ENCODE assay signal across 8 mouse cellular contexts in genomic region chr10:24149135-24149781, GRCm38 (mm10). TPM values are rescaled to one million over a fixed set of nuclear protein-coding genes. Genes with fewer than 3 reads are reported as not detected.
DNase-seq lines count a peak whose midpoint lies in the region; ATAC-seq and TF ChIP-seq lines count a peak whose summit lies in the region.

Gene Stx7 (plus strand): TSS chr10:24149302.

- H3K4me2 ChIP-seq in lung, embryonic 16.5 days (ENCODE audit: low read depth, low read length): peak within 1 kb of the TSS; percentile 69

- no peaks in the 10 kb centered on the region for H3K9me3 ChIP-seq in MEL (replicated peaks; ENCODE audit: insufficient read depth, low read length)
- no peaks in the 10 kb centered on the region for H3K9me3 ChIP-seq in lung, embryonic 16.5 days (ENCODE audit: control insufficient read depth, low read length)

- no peaks in the 10 kb centered on the region; a peak in 1 of 4 replicates for H3K27me3 ChIP-seq in MEL (ENCODE audit: control insufficient read depth in 1 of 2, insufficient read depth in 2 of 2, low read length in 2 of 2)
- no peaks in the 10 kb centered on the region for H3K27me3 ChIP-seq in cerebellum, adult 2 months (ENCODE audit: control insufficient read depth, insufficient read depth, low read length)
- H3K27me3 ChIP-seq in lung, embryonic 16.5 days (ENCODE audit: control insufficient read depth, insufficient read depth, low read depth, low read length): no peaks in the 10 kb centered on the region

- H3K36me3 ChIP-seq in MEL (ENCODE audit: control insufficient read depth in 1 of 2, insufficient read depth in 2 of 2, low read length in 2 of 2): peaks cover 0 to 8% of the 10 kb centered on the region in 2 experiments; a peak in 3 of 4 replicates
- H3K36me3 ChIP-seq in lung, embryonic 16.5 days (ENCODE audit: control insufficient read depth, insufficient read depth, low read length): no peaks in the 10 kb centered on the region

- DNase-seq in MEL (ENCODE audit: low read depth, low spot score): peak; percentile 96
- DNase-seq in cerebellum, adult 2 months: peak; percentile 93 to 94
- DNase-seq in forelimb bud, embryonic 11.5 days (ENCODE audit: low read depth, low spot score): peak; percentile 90
- DNase-seq in layer of hippocampus, adult 9-10 months (ENCODE audit: low spot score): peak; percentile 84
- DNase-seq in ovary, postnatal 10 days (ENCODE audit: low spot score): peak; percentile 75
- peak; percentile 86 to 91 for DNase-seq in thymus, postnatal 10 days (ENCODE audit: low spot score in 2 of 2)

- H3K4me3 ChIP-seq in MEL (ENCODE audit: control insufficient read depth in 1 of 2, insufficient read depth in 1 of 2, low read depth in 2 of 2, low read length in 2 of 2): peak within 1 kb of the TSS; percentile 93 to 97
- H3K4me3 ChIP-seq in cerebellum, adult 2 months (replicated peaks; ENCODE audit: insufficient read depth, low read depth, low read length): peak within 1 kb of the TSS; percentile 98
- peak within 1 kb of the TSS; percentile 82 for H3K4me3 ChIP-seq in lung, embryonic 16.5 days (ENCODE audit: low read length)

- ATAC-seq in hematopoietic stem cell, adult 5-6 weeks (replicated peaks in 1 of 2; ENCODE audit: insufficient read depth in 1 of 2, low FRiP score in 2 of 2, low TSS enrichment in 1 of 2, low read depth in 1 of 2, poor library complexity in 2 of 2, severe bottlenecking in 2 of 2): peak; percentile 94
- peak; percentile 99 for ATAC-seq in lung, embryonic 16.5 days (ENCODE audit: low read depth)

- TF ChIP-seq RAD21 in MEL (IDR thresholded peaks at IDR 0.05; ENCODE audit: low read depth, low read length): no peak

- WGBS in cerebellum, adult 2 months: under 1% methylated on average over 45 of the region's 45 CpGs
- WGBS in lung, embryonic 16.5 days: under 1% methylated on average over 45 of the region's 45 CpGs

- TF ChIP-seq CTCF in MEL (IDR thresholded peaks at IDR 0.05 in 2 of 3, conservative IDR thresholded peaks at IDR 0.05 in 1 of 3; ENCODE audit: control insufficient read depth in 1 of 3, insufficient read depth in 1 of 3, low read depth in 2 of 3, low read length in 3 of 3, poor library complexity in 1 of 3, severe bottlenecking in 1 of 3): no peak
- no peak for TF ChIP-seq CTCF in cerebellum, adult 2 months (IDR thresholded peaks at IDR 0.05; ENCODE audit: borderline replicate concordance, insufficient read depth, low read depth, low read length)

- H3K9ac ChIP-seq in MEL (ENCODE audit: control insufficient read depth, low read depth, low read length, poor library complexity, severe bottlenecking): peak within 1 kb of the TSS; percentile 86
- H3K9ac ChIP-seq in lung, embryonic 16.5 days (ENCODE audit: low read length): peak within 1 kb of the TSS; percentile 85

- TF ChIP-seq EP300 in MEL (IDR thresholded peaks at IDR 0.05; ENCODE audit: low read depth in 1 of 2, low read length in 2 of 2): no peak

- H3K4me1 ChIP-seq in MEL (ENCODE audit: control insufficient read depth in 1 of 2, insufficient read depth in 2 of 2, low read length in 2 of 2): peaks cover 2 to 9% of the 10 kb centered on the region in 2 experiments; a peak in 3 of 4 replicates
- peaks cover 4% of the 10 kb centered on the region; the same call in 1 of the 2 replicates for H3K4me1 ChIP-seq in cerebellum, adult 2 months (ENCODE audit: control insufficient read depth, insufficient read depth, low read length)
- peaks cover 4% of the 10 kb centered on the region; the same call in 1 of the 2 replicates for H3K4me1 ChIP-seq in lung, embryonic 16.5 days (replicated peaks; ENCODE audit: control insufficient read depth, insufficient read depth, low read length)

- H3K27ac ChIP-seq in MEL (ENCODE audit: control insufficient read depth, low read depth, low read length): peak within 1 kb of the TSS; percentile 28
- H3K27ac ChIP-seq in cerebellum, adult 2 months (ENCODE audit: insufficient read depth, low read length): peak within 1 kb of the TSS; percentile 15
- peak within 1 kb of the TSS; percentile 75 for H3K27ac ChIP-seq in lung, embryonic 16.5 days (ENCODE audit: low read length)

- peak; percentile 70 to 75; a peak in 3 of 4 replicates for TF ChIP-seq POLR2A in MEL (IDR thresholded peaks at IDR 0.05; ENCODE audit: control insufficient read depth in 1 of 2, insufficient read depth in 1 of 2, low read depth in 1 of 2, low read length in 2 of 2, poor library complexity in 1 of 2)
- peak; percentile 85 for TF ChIP-seq POLR2A in cerebellum, adult 2 months (IDR thresholded peaks at IDR 0.05; ENCODE audit: borderline replicate concordance, insufficient read depth, low read length)

- peaks cover 3% of the 10 kb centered on the region for H3K79me2 ChIP-seq in MEL (ENCODE audit: control insufficient read depth, insufficient read depth, low read length, poor library complexity)

TF ChIP-seq in MEL, 35 proteins besides CTCF, POLR2A, EP300 and RAD21:
- no peak for TF ChIP-seq MAFK (IDR thresholded peaks at IDR 0.05; ENCODE audit: borderline replicate concordance, low read depth, low read length)
- no peak for TF ChIP-seq ZNF384 (IDR thresholded peaks at IDR 0.05; ENCODE audit: low read depth, low read length)
- TF ChIP-seq GATA1 (IDR thresholded peaks at IDR 0.05; ENCODE audit: low read depth, low read length): no peak
- TF ChIP-seq UBTF (IDR thresholded peaks at IDR 0.05; ENCODE audit: borderline replicate concordance, insufficient read depth, low read depth, low read length): no peak
- TF ChIP-seq SIN3A (IDR thresholded peaks at IDR 0.05; ENCODE audit: low read length): peak; percentile 76
- TF ChIP-seq ETS1 (IDR thresholded peaks at IDR 0.05; ENCODE audit: low read depth, low read length): peak; percentile 67
- TF ChIP-seq POLR2AphosphoS5 (IDR thresholded peaks at IDR 0.05; ENCODE audit: borderline replicate concordance, low read depth, low read length): no peak
- peak; percentile 47; the same call in 1 of the 2 replicates for TF ChIP-seq POLR2AphosphoS2 (IDR thresholded peaks at IDR 0.05; ENCODE audit: low read length)
- no peak for TF ChIP-seq JUND (IDR thresholded peaks at IDR 0.05; ENCODE audit: low read depth, low read length)
- TF ChIP-seq HCFC1 (IDR thresholded peaks at IDR 0.05; ENCODE audit: low read depth, low read length): peak; percentile 60; the same call in 1 of the 2 replicates
- TF ChIP-seq GABPA (IDR thresholded peaks at IDR 0.05; ENCODE audit: low read depth, low read length): no peak
- TF ChIP-seq NELFE (IDR thresholded peaks at IDR 0.05; ENCODE audit: low read depth, low read length): peak; percentile 76
- no peak for TF ChIP-seq ZC3H11A (IDR thresholded peaks at IDR 0.05; ENCODE audit: low read depth, low read length)
- TF ChIP-seq ZMIZ1 (IDR thresholded peaks at IDR 0.05; ENCODE audit: low read depth, low read length): no peak
- TF ChIP-seq CHD2 (IDR thresholded peaks at IDR 0.05; ENCODE audit: low read length): no peak
- TF ChIP-seq CHD1 (IDR thresholded peaks at IDR 0.05; ENCODE audit: low read depth, low read length): no peak
- no peak for TF ChIP-seq ZKSCAN1 (IDR thresholded peaks at IDR 0.05; ENCODE audit: low read depth, low read length)
- no peak for TF ChIP-seq MXI1 (IDR thresholded peaks at IDR 0.05; ENCODE audit: low read depth, low read length)
- TF ChIP-seq TCF12 (IDR thresholded peaks at IDR 0.05; ENCODE audit: low read depth, low read length): 0 out of 2 replicates have a peak, but pooled peaks have one; percentile 33
- no peak for TF ChIP-seq MYC (IDR thresholded peaks at IDR 0.05; ENCODE audit: low read depth, low read length)
- TF ChIP-seq E2F4 (IDR thresholded peaks at IDR 0.05; ENCODE audit: borderline replicate concordance, low read depth, low read length): no peak
- TF ChIP-seq SMC3 (IDR thresholded peaks at IDR 0.05; ENCODE audit: low read depth, low read length): no peak
- no peak for TF ChIP-seq RCOR1 (IDR thresholded peaks at IDR 0.05; ENCODE audit: low read depth, low read length)
- TF ChIP-seq MYB (IDR thresholded peaks at IDR 0.05; ENCODE audit: low read depth, low read length): no peak
- TF ChIP-seq MAZ (IDR thresholded peaks at IDR 0.05; ENCODE audit: low read depth, low read length): 0 out of 2 replicates have a peak, but pooled peaks have one; percentile 24
- TF ChIP-seq TBP (IDR thresholded peaks at IDR 0.05; ENCODE audit: low read depth, low read length): peak; percentile 59; the same call in 1 of the 2 replicates
- no peak for TF ChIP-seq USF2 (IDR thresholded peaks at IDR 0.05; ENCODE audit: borderline replicate concordance in 1 of 2, insufficient read depth in 1 of 2, low read depth in 1 of 2, low read length in 2 of 2)
- TF ChIP-seq ELF1 (IDR thresholded peaks at IDR 0.05; ENCODE audit: low read depth, low read length): peak; percentile 62; the same call in 1 of the 2 replicates
- TF ChIP-seq MEF2A (IDR thresholded peaks at IDR 0.05; ENCODE audit: extremely low read depth, insufficient replicate concordance, low read depth, low read length, poor library complexity, severe bottlenecking): no peak
- TF ChIP-seq KAT2A (conservative IDR thresholded peaks at IDR 0.05; ENCODE audit: low read depth, low read length): no peak; the same call in 1 of the 2 replicates
- TF ChIP-seq USF1 (IDR thresholded peaks at IDR 0.05; ENCODE audit: low read depth, low read length): no peak
- no peak for TF ChIP-seq TAL1 (IDR thresholded peaks at IDR 0.05; ENCODE audit: low read length)
- TF ChIP-seq MAX (IDR thresholded peaks at IDR 0.05; ENCODE audit: low read length): no peak
- no peak for TF ChIP-seq BHLHE40 (IDR thresholded peaks at IDR 0.05; ENCODE audit: borderline replicate concordance, low read depth, low read length)
- peak; percentile 99 for TF ChIP-seq NRF1 (IDR thresholded peaks at IDR 0.05; ENCODE audit: insufficient read depth, low read depth, low read length, poor library complexity, severe bottlenecking)
TF ChIP-seq in MEL: peak in this region for 10.

RNA-seq across cellular contexts. Expression of gene Stx7, which starts in this region (rescaled TPM):
- total RNA-seq in MEL (2012; rRNA removed): 32.6 and 36.1 TPM in 2 replicates
- polyA plus RNA-seq in MEL (2012; ENCODE audit: insufficient read depth in 1 of 2, insufficient read length in 2 of 2, low read depth in 1 of 2, low replicate concordance in 2 of 2, missing spikeins in 1 of 2): 10 to 100 TPM in 1 of 2 experiments, not detected in 1; 37.7 TPM
- polyA plus RNA-seq in cerebellum, adult 2 months (2012; rRNA removed): 146 and 147 TPM in 2 replicates
- total RNA-seq in hematopoietic stem cell, adult 5-6 weeks (2017): 38.7 and 44.2 TPM in 2 replicates
- 89.9 and 95.5 TPM in 2 replicates for polyA plus RNA-seq in lung, embryonic 16.5 days (2015; fragmentation: Nextera tagmentation; extraction: Ambion mirVana)

Comparison
In these comparisons a context has a peak if more than half of its experiments do, and no peak if none do; other contexts are left out.
1. Peak in every context shown above with its lines: DNase-seq, ATAC-seq, H3K4me3 ChIP-seq and H3K27ac ChIP-seq.
2. H3K27ac ChIP-seq: peak in every context shown above with its lines; median percentile 75 in lung, embryonic 16.5 days; 28 in MEL; 15 in cerebellum, adult 2 months.